Mouse (Mus musculus): ENCODE measurements around the gene Kcnrg.
"Not testable (repeated sequence)": the region's sequence is repeated elsewhere in the genome, so short reads cannot be mapped to it uniquely, and the experiment has no call there.

Kcnrg gene

GRCm38 (mm10) chr14:61607157-61607556 is at the start of gene Kcnrg:
Gene Kcnrg, plus strand, starts transcription at chr14:61607457.
- DNase-seq (ENCODE audit: low spot score): no peak

DNA sequence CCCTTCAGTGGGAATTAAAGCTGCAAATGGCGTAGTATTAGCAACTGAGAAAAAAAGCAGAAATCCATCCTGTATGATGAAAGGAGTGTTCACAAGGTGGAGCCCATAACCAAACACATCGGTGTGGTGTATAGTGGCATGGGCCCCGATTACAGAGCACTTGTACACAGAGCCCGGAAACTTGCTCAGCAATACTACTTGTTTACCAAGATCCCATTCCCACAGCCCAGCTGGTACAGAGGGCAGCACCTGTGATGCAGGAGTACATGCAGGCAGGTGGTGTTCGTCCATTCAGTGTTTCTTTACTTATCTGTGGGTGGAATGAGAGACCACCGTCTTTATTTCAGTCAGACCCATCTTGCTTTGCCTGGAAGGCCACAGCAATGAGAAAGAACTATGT is 48.4 kb upstream of the Kcnrg start:
- no peak for DNase-seq (ENCODE audit: low spot score)

- no peak for DNase-seq (ENCODE audit: low spot score)
Measured at GRCm38 (mm10) chr14:61559856-61560255, 47.4 kb upstream of the Kcnrg start.

DNA sequence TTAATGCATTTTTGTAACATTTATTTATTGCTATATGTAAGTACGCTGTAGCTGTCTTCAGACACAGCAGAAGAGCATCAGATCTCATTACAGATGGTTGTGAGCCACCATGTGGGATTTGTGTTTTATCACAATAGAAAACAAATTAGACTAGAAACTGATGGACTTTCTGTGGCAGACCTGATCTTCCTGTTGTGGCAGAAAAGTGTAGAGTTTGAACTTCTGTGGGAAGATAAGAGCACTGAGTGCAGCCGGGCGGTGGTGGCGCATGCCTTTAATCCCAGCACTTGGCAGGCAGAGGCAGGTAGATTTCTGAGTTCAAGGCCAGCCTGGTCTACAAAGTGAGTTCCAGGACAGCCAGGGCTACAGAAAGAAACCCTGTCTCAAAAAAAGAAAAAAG is 41.0 kb upstream of the Kcnrg start:
- not testable (repeated sequence) for DNase-seq (ENCODE audit: low spot score)

DNA sequence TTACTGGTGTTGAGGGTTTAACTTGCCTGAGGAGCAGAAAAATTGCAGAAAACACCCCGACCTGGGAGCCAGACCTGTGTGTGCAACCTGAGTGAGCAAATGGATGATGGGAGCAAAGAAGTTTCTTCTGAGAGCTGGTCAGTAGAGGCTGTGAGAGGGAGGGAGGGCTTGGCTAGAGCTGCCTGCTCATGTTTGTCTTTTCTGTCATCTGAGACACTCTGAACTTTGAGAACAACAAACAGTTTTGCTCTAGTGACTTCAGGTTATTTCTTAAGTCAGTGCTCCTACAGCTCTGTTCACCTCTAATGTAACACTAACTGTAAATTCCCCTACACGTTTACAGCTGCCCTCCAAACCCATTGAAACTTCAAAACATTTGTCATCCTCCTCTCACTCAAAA is 37.9 kb upstream of the Kcnrg start:
- no peak for DNase-seq (ENCODE audit: low spot score)

GRCm38 (mm10) chr14:61571366-61571765 is 35.9 kb upstream of the Kcnrg start:
- DNase-seq (ENCODE audit: low spot score): peak; percentile 65

- no peak for DNase-seq (ENCODE audit: low spot score)
Measured at GRCm38 (mm10) chr14:61572131-61572530, 35.1 kb upstream of the Kcnrg start.

DNA sequence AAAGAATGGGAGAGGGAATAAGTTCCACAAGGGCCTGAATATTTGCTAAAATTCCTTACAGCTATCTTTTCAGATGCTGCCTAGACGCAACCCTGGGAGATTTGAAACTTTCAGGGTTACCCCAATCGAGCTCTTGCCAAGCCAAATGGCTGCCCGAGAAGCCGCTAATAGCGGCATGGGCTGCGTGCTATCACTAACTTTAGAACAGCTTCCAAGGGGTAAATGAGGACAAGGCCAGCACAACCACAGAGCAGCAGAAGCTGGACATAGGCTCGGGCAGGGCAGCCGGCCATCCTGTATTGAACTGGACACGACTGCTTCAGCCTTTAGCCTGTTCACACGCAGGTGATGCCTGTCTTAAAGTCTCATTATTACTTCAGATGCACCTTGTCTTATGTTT is 32.2 kb upstream of the Kcnrg start:
- DNase-seq (ENCODE audit: low spot score): peak; percentile 81

DNA sequence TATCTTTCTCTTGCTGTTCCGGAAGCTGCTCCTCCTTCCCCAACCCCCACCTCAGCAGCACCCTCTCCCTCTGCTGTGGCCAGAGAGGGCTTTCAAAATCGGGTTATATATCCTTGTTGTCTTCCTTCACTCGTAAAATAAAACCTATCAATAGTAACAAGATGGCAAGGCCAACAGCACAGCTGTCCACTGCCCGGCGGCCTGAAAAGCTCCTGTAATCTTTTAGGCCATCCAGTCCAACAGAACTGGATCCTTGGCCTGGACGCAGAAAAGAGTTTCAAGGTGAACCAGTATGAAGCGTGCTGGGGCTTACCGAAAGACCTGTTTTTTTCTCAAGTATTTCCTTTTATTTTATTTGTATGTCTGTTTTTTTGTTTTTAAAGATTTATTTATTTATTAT is 31.3 kb upstream of the Kcnrg start:
- DNase-seq (ENCODE audit: low spot score): peak; percentile 36

DNA sequence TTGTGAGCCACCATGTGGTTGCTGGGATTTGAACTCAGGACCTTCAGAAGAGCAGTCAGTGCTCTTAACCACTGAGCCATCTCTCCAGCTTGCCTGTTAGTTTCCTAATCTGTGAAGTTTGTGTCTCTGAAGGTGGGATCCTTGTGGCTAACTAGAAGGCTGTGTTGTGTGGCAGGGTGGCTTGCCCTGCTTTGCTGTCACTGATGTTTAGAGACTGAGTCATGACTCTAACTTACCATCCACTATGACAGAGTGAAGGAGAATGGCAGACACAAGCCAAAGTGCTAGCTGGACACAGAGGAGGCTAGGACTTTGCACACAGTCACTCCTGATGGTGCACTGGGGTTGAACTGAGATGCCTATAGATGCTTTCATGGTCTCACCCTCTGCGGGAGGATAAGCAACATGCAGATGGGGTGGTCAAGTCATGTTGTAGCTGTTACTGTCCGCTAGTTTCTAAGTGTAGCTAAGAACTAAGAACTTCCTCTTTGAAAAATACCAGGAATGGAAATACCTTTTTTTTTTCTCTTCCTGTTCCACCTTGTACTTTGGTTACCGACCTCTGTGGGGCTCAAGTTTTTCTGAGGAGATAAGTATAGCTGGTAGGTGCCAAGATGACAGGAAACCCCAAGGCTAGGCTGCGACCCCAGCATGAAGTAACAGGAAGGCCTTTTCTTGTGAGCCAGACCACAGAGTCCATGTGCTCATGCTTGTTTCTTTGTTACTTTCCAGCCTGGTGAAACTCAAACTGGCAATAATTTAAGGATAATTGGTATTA is 17.8 kb upstream of the Kcnrg start:
- DNase-seq (ENCODE audit: low spot score): no peak

- DNase-seq (ENCODE audit: low spot score): no peak
Measured at GRCm38 (mm10) chr14:61596719-61597426, 10.4 kb upstream of the Kcnrg start.

DNA sequence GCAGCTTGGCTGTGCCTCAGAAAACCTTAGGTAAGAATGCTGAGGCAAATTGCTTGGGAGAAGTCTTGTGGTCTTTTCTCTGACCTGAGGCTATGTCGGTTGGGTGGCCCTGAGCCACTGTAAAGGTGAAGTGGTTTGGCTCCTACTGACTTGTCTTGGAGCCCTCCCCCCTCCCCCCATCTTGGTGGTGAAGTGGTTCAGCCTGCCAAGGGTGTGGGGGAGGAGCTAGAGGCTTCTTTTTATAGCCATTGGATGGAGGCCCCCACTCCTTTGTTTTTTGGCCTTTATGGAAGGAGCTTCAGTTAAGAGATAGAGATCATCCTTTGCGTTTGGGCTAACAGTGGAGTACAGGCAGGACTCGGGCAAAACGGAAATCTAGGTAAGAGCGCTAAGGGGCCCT is 9.3 kb upstream of the Kcnrg start, which contains the start of gene Trim13:
Gene Trim13, plus strand, starts transcription at position 280 of the 400 bp plus-strand sequence.
- DNase-seq (ENCODE audit: low spot score): no peak

DNA sequence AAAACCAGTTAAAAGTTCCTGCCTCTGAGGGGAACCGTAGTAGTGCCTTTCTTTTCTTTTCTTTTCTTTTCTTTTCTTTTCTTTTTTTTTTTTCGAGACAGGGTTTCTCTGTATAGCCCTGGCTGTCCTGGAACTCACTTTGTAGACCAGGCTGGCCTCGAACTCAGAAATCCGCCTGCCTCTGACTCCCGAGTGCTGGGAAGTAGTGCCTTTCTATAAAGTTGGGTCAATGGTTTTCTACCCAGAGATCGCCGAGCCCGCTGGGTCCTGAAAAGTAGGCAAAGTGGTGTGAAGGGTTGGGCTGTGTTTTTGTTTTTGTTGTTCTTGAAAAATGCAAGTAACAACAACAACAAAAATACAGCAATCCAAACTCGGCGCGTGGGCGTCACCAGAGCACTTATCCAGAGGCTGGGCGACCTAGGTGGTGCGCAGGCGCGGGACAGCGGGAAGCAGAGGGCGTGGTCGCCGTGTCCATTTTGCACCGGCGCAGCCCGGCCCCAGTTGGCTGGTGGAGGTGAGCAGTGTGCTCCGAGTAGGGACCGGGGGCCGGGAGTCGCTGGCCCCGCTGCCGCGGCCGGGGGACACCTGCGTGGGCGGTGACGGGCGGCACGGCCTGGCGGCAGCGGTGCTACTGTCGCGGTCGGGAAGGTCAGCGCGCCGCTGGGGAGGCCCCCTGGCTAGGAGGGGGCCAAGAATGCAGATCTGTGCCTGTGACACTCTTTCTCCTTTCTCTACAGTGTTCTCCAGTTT is 8.0 kb upstream of the Kcnrg start:
- DNase-seq (ENCODE audit: low spot score): peak; percentile 86

DNA sequence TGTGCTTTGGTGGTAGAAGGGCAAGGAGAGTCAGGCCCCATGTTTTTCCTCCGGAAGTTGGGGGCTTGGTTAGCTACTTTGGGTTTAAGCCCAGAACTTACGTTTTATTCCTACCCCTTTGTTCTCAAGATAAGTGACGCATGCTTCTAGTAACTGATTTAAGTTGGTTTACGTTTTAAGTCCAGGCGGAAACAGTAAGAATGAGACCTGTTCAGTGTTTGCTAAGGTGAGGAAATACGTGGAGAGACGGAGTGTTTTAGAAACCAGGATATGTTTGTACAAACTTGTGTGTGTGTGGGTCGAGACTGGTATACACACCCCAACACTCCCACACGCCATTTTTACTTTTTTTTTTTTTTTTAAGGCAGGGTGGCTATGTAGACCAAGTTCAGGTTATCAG is 5.9 kb upstream of the Kcnrg start:
- DNase-seq (ENCODE audit: low spot score): no peak

DNA sequence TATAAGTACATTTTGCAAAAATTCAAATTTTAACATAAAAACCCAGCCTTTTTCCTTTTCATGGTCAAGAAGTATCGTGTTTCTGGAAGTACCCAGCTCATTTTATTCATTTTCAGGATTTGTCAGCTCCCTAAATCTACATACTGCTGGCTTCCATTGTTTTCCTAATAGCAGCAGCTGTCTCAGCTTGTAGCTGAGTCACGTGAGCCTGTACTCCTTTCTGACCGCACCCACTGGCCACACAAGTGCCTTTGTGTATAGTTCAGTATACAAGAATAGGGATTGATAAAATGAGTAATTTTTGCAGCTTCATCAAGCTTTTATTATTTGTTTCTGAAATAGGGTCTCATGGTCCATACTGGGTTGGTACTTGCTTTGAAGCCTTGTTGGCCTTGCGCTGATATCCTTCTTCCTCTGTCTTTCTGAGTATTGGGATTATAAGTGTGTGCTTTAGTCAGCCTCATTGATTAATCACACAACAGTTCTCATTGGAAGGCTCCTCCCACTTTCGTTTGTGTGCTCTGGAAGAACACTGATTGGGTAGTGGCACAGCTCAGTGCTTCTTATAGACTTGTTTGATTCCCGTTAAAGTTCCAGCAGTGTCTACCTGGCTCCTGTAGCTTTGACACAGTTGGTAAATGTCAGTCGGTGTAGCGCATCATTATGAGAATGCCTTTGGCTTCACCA is 4.0 kb upstream of the Kcnrg start:
- DNase-seq (ENCODE audit: low spot score): no peak

GRCm38 (mm10) chr14:61604081-61604480 is 3.2 kb upstream of the Kcnrg start:
- DNase-seq (ENCODE audit: low spot score): no peak

DNA sequence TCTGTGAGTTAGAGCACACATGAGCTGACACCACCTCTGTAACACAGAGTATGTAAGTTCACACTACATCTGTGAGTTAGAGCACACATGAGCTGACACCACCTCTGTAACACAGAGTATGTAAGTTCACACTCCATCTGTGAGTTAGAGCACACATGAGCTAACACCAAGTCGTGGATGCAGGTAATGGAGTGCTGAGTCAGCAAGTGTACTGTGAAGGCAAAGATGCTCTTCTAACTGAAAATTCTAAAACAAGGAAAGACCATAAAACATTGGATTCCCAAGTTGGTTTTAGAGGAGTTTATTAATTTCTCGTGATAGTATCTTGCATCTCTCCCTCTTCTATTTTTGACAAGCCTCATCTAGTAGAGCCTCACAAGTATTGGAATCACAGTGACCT is 1.2 kb upstream of the Kcnrg start:
- DNase-seq (ENCODE audit: low spot score): not testable (repeated sequence)

GRCm38 (mm10) chr14:61611766-61612165 is 4.5 kb downstream of the Kcnrg start:
- DNase-seq (ENCODE audit: low spot score): no peak

GRCm38 (mm10) chr14:61613319-61613718 is 6.1 kb downstream of the Kcnrg start:
- DNase-seq (ENCODE audit: low spot score): no peak

DNA sequence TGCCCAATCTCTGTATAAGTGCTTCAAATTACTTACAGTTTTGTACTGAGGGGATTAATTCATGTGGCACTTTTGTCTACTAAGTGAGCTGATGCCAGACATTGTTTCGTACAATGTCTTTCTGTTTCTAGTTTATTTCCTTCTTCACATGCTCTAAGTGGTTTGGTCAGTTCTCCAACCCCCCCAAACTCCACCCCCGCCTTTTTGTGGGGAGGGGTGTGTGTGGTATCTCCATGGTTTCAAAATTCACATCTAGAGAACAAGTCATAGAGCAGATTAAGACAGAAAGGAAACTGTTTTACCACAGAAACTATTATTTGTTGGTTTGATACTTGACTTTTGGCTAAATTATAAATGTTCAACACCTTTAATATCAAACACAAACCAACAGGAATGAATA is 13.1 kb downstream of the Kcnrg start:
- no peak for DNase-seq (ENCODE audit: low spot score)

- DNase-seq (ENCODE audit: low spot score): no peak
Measured at GRCm38 (mm10) chr14:61635969-61636368, 28.7 kb downstream of the Kcnrg start.

GRCm38 (mm10) chr14:61642668-61643067 is 35.4 kb downstream of the Kcnrg start:
- no peak for DNase-seq (ENCODE audit: low spot score)
